Mouse (Mus musculus) forebrain, embryonic 11.5 days (tissue): ENCODE results near the gene Olfr692. TPM values are rescaled to one million over a fixed set of nuclear protein-coding genes. Genes with fewer than 3 reads are reported as not detected.

Experiments
- ATAC-seq: fragments of 200-750 bp; cut with Nextera tagmentation; replicated peaks from 2 replicates; pipeline ENCODE4 v1.8.0; 2017; ENCODE audit warnings: moderate TSS enrichment; ENCODE audit not compliant: low FRiP score
- DNase-seq: peaks from one replicate; pipeline ENCODE4 v3.0.0-alpha.2; 2017; ENCODE audit warnings: low spot score
- H3K27ac ChIP-seq: fragments of 300-500 bp; sonication (generic); 2 replicates; pipeline ENCODE4 v1.5.1; 2014; ENCODE audit warnings: low read depth, low read length
- H3K27me3 ChIP-seq: fragments of 300-500 bp; sonication (generic); 2 replicates; pipeline ENCODE4 v1.6.1; 2014; ENCODE audit warnings: mild to moderate bottlenecking, low read length, mixed read lengths; ENCODE audit not compliant: control insufficient read depth, insufficient read depth
- H3K36me3 ChIP-seq: fragments of 300-500 bp; sonication (generic); 2 replicates; pipeline ENCODE4 v1.6.1; 2014; ENCODE audit warnings: mild to moderate bottlenecking, low read length, moderate library complexity, mixed read lengths; ENCODE audit not compliant: control insufficient read depth, insufficient read depth
- H3K4me1 ChIP-seq: fragments of 300-500 bp; sonication (generic); replicated peaks from 2 replicates; pipeline ENCODE4 v1.6.1; 2014; ENCODE audit warnings: low read length, mixed read lengths; ENCODE audit not compliant: control insufficient read depth, insufficient read depth
- H3K4me2 ChIP-seq: fragments of 300-500 bp; sonication (generic); 2 replicates; pipeline ENCODE4 v1.6.1; 2014; ENCODE audit warnings: low read depth, mild to moderate bottlenecking, low read length, moderate library complexity, mixed read lengths; ENCODE audit not compliant: severe bottlenecking
- H3K4me3 ChIP-seq: fragments of 300-500 bp; sonication (generic); 2 replicates; pipeline ENCODE4 v1.5.1; 2014; ENCODE audit warnings: low read depth, low read length
- H3K9ac ChIP-seq: fragments of 300-500 bp; sonication (generic); 2 replicates; pipeline ENCODE4 v1.6.1; 2014; ENCODE audit warnings: low read length
- H3K9me3 ChIP-seq: fragments of 300-500 bp; sonication (generic); 2 replicates; pipeline ENCODE4 v1.6.1; 2016; ENCODE audit warnings: low read length, mixed read lengths; ENCODE audit not compliant: control insufficient read depth
- WGBS: fragments of 180-500 bp; shearing (Covaris S2); extraction: QIAGEN DNeasy Blood & Tissue Kit; methylation state at CpG from one replicate; pipeline ENCODE4 v1.1.7; 2014; 5-methylcytosine and 5-hydroxymethylcytosine counted together
- polyA plus RNA-seq: library from polyadenylated mRNA; unstranded; fragments of >200 nt; fragmentation: Nextera tagmentation; extraction: Ambion mirVana; gene quantifications from 2 replicates; pipeline ENCODE4 v1.2.1, GENCODE M21; 2014

The Olfr692 gene
- polyA plus RNA-seq, 1 experiment from 2014 or later: not detected

GRCm38 (mm10) chr7:105368521-105368920 is 491 bp downstream of the Olfr692 start:
- Histone ChIP-seq H3K9ac (no peak overlapping the region), H3K36me3 (no peaks in the 10 kb centered on the region), H3K4me3 (no peak overlapping the region), H3K27ac (no peak overlapping the region), H3K4me2 (no peak overlapping the region), H3K9me3 (no peaks in the 10 kb centered on the region), H3K4me1 (no peaks in the 10 kb centered on the region), H3K27me3 (no peaks in the 10 kb centered on the region)
- ATAC-seq (no peak), DNase-seq (no peak)
- WGBS: 96% methylated on average over 4 of the region's 4 CpGs

GRCm38 (mm10) chr7:105372912-105373311 is 4.9 kb downstream of the Olfr692 start:
- Histone ChIP-seq H3K4me2 (no peak overlapping the region), H3K9me3 (no peaks in the 10 kb centered on the region), H3K4me1 (no peaks in the 10 kb centered on the region), H3K4me3 (no peak overlapping the region), H3K27me3 (no peaks in the 10 kb centered on the region), H3K27ac (no peak overlapping the region), H3K9ac (no peak overlapping the region), H3K36me3 (no peaks in the 10 kb centered on the region; the same call in 1 of the 2 replicates)
- DNase-seq (no peak), ATAC-seq (no peak)
- 88% methylated on average over 1 of the region's 1 CpGs for WGBS

GRCm38 (mm10) chr7:105373509-105373908 is 5.5 kb downstream of the Olfr692 start:
- ATAC-seq: no peak
- no peaks in the 10 kb centered on the region for H3K9me3 ChIP-seq
- H3K4me2 ChIP-seq: no peak overlapping the region
- H3K9ac ChIP-seq: no peak overlapping the region
- H3K27me3 ChIP-seq: no peaks in the 10 kb centered on the region
- H3K36me3 ChIP-seq: no peaks in the 10 kb centered on the region; the same call in 1 of the 2 replicates
- no peak overlapping the region for H3K4me3 ChIP-seq
- DNase-seq: no peak
- H3K27ac ChIP-seq: no peak overlapping the region
- H3K4me1 ChIP-seq: no peaks in the 10 kb centered on the region
- WGBS: 97% methylated on average over 4 of the region's 4 CpGs

GRCm38 (mm10) chr7:105373976-105374375 is 5.9 kb downstream of the Olfr692 start:
- Histone ChIP-seq H3K27ac (no peak overlapping the region), H3K4me2 (no peak overlapping the region), H3K9ac (no peak overlapping the region), H3K27me3 (no peaks in the 10 kb centered on the region), H3K4me1 (no peaks in the 10 kb centered on the region), H3K4me3 (no peak overlapping the region), H3K36me3 (no peaks in the 10 kb centered on the region; the same call in 1 of the 2 replicates), H3K9me3 (no peaks in the 10 kb centered on the region)
- WGBS: 94% methylated on average over 3 of the region's 3 CpGs
- ATAC-seq (no peak), DNase-seq (no peak)

GRCm38 (mm10) chr7:105374866-105375265 is 6.8 kb downstream of the Olfr692 start, which contains the start of gene Gm5901:
TSS of gene Gm5901 (plus strand) at chr7:105375038.
- no peaks in the 10 kb centered on the region for H3K4me1 ChIP-seq
- no peaks in the 10 kb centered on the region for H3K9me3 ChIP-seq
- H3K27me3 ChIP-seq: no peaks in the 10 kb centered on the region
- H3K4me2 ChIP-seq: no peak within 1 kb of the TSS
- no peak within 1 kb of the TSS for H3K9ac ChIP-seq
- no peak for DNase-seq
- peak; percentile 40; the same call in 1 of the 2 replicates for ATAC-seq
- WGBS: 89% methylated on average over 1 of the region's 1 CpGs
- no peaks in the 10 kb centered on the region; the same call in 1 of the 2 replicates for H3K36me3 ChIP-seq
- H3K27ac ChIP-seq: no peak within 1 kb of the TSS
- no peak within 1 kb of the TSS for H3K4me3 ChIP-seq

- no peak overlapping the region for H3K4me2 ChIP-seq
- no peak overlapping the region for H3K4me3 ChIP-seq
- H3K4me1 ChIP-seq: no peaks in the 10 kb centered on the region
- peaks cover 4% of the 10 kb centered on the region; the same call in 1 of the 2 replicates for H3K36me3 ChIP-seq
- H3K27me3 ChIP-seq: no peaks in the 10 kb centered on the region
- H3K27ac ChIP-seq: no peak overlapping the region
- WGBS: 93% methylated on average over 3 of the region's 3 CpGs
- no peak for ATAC-seq
- H3K9ac ChIP-seq: no peak overlapping the region
- no peak for DNase-seq
- H3K9me3 ChIP-seq: no peaks in the 10 kb centered on the region
Observed at GRCm38 (mm10) chr7:105380329-105380728, 12.3 kb downstream of the Olfr692 start.

- WGBS: 94% methylated on average over 2 of the region's 2 CpGs
- no peak overlapping the region for H3K9ac ChIP-seq
- H3K27me3 ChIP-seq: no peaks in the 10 kb centered on the region
- H3K4me1 ChIP-seq: no peaks in the 10 kb centered on the region
- DNase-seq (no peak), ATAC-seq (no peak)
- peaks cover 11% of the 10 kb centered on the region for H3K36me3 ChIP-seq
- H3K4me2 ChIP-seq: no peak overlapping the region
- H3K4me3 ChIP-seq: no peak overlapping the region
- no peak overlapping the region for H3K27ac ChIP-seq
- H3K9me3 ChIP-seq: no peaks in the 10 kb centered on the region
Observed at GRCm38 (mm10) chr7:105387696-105388095, 19.7 kb downstream of the Olfr692 start.

GRCm38 (mm10) chr7:105390236-105390635 is 22.2 kb downstream of the Olfr692 start:
- no peak overlapping the region for H3K9ac ChIP-seq
- no peaks in the 10 kb centered on the region for H3K9me3 ChIP-seq
- H3K4me1 ChIP-seq: no peaks in the 10 kb centered on the region
- no peak overlapping the region for H3K27ac ChIP-seq
- H3K4me2 ChIP-seq: no peak overlapping the region
- 88% methylated on average over 2 of the region's 2 CpGs for WGBS
- no peak for ATAC-seq
- DNase-seq: no peak
- no peaks in the 10 kb centered on the region for H3K27me3 ChIP-seq
- H3K36me3 ChIP-seq: peaks cover 11% of the 10 kb centered on the region
- H3K4me3 ChIP-seq: no peak overlapping the region

- Histone ChIP-seq H3K36me3 (peaks cover under 1% of the 10 kb centered on the region; the same call in 1 of the 2 replicates), H3K9me3 (no peaks in the 10 kb centered on the region), H3K4me1 (0 out of 2 replicates have a peak, but pooled peaks cover 1% of the 10 kb centered on the region), H3K27me3 (no peaks in the 10 kb centered on the region), H3K9ac (no peak overlapping the region), H3K27ac (no peak overlapping the region), H3K4me2 (no peak overlapping the region), H3K4me3 (no peak overlapping the region)
- 85% methylated on average over 1 of the region's 1 CpGs for WGBS
- ATAC-seq: no peak
- DNase-seq: no peak
Observed at GRCm38 (mm10) chr7:105394606-105395005, 26.6 kb downstream of the Olfr692 start.
